Mouse (Mus musculus): ENCODE measurements around the gene Rab3gap1. TPM values are rescaled to one million over a fixed set of nuclear protein-coding genes. Genes with fewer than 3 reads are reported as not detected.
A peak's percentile ranks its signal among the peaks of the same experiment; 100 is the strongest.

Rab3gap1 gene
- polyA plus RNA-seq, 1 experiment from 2014 or later = 25.8 TPM

- 68% methylated on average over 7 of the region's 7 CpGs for WGBS (ENCODE audit: insufficient replicate concordance)
- H3K9ac ChIP-seq (ENCODE audit: low read depth, low read length) = no peak overlapping the region
- H3K27ac ChIP-seq (ENCODE audit: low read depth, low read length) = no peak overlapping the region
- H3K4me1 ChIP-seq (ENCODE audit: control insufficient read depth, insufficient read depth, low read length) = no peaks in the 10 kb centered on the region
- H3K4me3 ChIP-seq (ENCODE audit: low read depth, low read length) = no peak overlapping the region
- no peak for ATAC-seq (replicated peaks; ENCODE audit: insufficient number of reproducible peaks, low FRiP score, low TSS enrichment)
- H3K27me3 ChIP-seq (ENCODE audit: control insufficient read depth, insufficient read depth, low read length) = no peaks in the 10 kb centered on the region
- H3K9me3 ChIP-seq (replicated peaks; ENCODE audit: control insufficient read depth, low read length) = peaks cover 6% of the 10 kb centered on the region
- H3K4me2 ChIP-seq = no peak overlapping the region
- no peaks in the 10 kb centered on the region for H3K36me3 ChIP-seq (ENCODE audit: control insufficient read depth, insufficient read depth, low read length)
These were observed 18.4 kb upstream of the Rab3gap1 start for GRCm38 (mm10) chr1:127850075-127850610.

GRCm38 (mm10) chr1:127854486-127855222 is 13.9 kb upstream of the Rab3gap1 start, which contains the start of gene Map3k19:
TSS of gene Map3k19 (minus strand) at chr1:127855031.
- no peak for ATAC-seq (replicated peaks; ENCODE audit: insufficient number of reproducible peaks, low FRiP score, low TSS enrichment)
- H3K4me1 ChIP-seq (ENCODE audit: control insufficient read depth, insufficient read depth, low read length) = no peaks in the 10 kb centered on the region
- H3K9me3 ChIP-seq (replicated peaks; ENCODE audit: control insufficient read depth, low read length) = peaks cover 6% of the 10 kb centered on the region
- no peak within 1 kb of the TSS for H3K27ac ChIP-seq (ENCODE audit: low read depth, low read length)
- H3K4me2 ChIP-seq = no peak within 1 kb of the TSS
- no peak within 1 kb of the TSS for H3K4me3 ChIP-seq (ENCODE audit: low read depth, low read length)
- H3K36me3 ChIP-seq (ENCODE audit: control insufficient read depth, insufficient read depth, low read length) = no peaks in the 10 kb centered on the region
- H3K9ac ChIP-seq (ENCODE audit: low read depth, low read length) = no peak within 1 kb of the TSS
- no peaks in the 10 kb centered on the region for H3K27me3 ChIP-seq (ENCODE audit: control insufficient read depth, insufficient read depth, low read length)
- 78% methylated on average over 14 of the region's 14 CpGs for WGBS (ENCODE audit: insufficient replicate concordance)

- WGBS (ENCODE audit: insufficient replicate concordance) = 77% methylated on average over 9 of the region's 9 CpGs
- no peak overlapping the region for H3K9ac ChIP-seq (ENCODE audit: low read depth, low read length)
- no peaks in the 10 kb centered on the region for H3K4me1 ChIP-seq (ENCODE audit: control insufficient read depth, insufficient read depth, low read length)
These were observed 9.5 kb upstream of the Rab3gap1 start for GRCm38 (mm10) chr1:127858945-127859648.

GRCm38 (mm10) chr1:127859799-127860400 is 8.7 kb upstream of the Rab3gap1 start:
- no peak overlapping the region for H3K9ac ChIP-seq (ENCODE audit: low read depth, low read length)
- no peaks in the 10 kb centered on the region for H3K36me3 ChIP-seq (ENCODE audit: control insufficient read depth, insufficient read depth, low read length)
- H3K9me3 ChIP-seq (replicated peaks; ENCODE audit: control insufficient read depth, low read length) = no peaks in the 10 kb centered on the region
- H3K27ac ChIP-seq (ENCODE audit: low read depth, low read length) = no peak overlapping the region
- no peak overlapping the region for H3K4me2 ChIP-seq
- WGBS (ENCODE audit: insufficient replicate concordance) = 65% methylated on average over 6 of the region's 6 CpGs
- ATAC-seq (replicated peaks; ENCODE audit: insufficient number of reproducible peaks, low FRiP score, low TSS enrichment) = no peak
- H3K4me1 ChIP-seq (ENCODE audit: control insufficient read depth, insufficient read depth, low read length) = no peaks in the 10 kb centered on the region
- H3K27me3 ChIP-seq (ENCODE audit: control insufficient read depth, insufficient read depth, low read length) = no peaks in the 10 kb centered on the region
- H3K4me3 ChIP-seq (ENCODE audit: low read depth, low read length) = no peak overlapping the region

More at GRCm38 (mm10) chr1:127858945-127859648, 9.5 kb upstream of the Rab3gap1 start:
- no peaks in the 10 kb centered on the region for H3K9me3 ChIP-seq (replicated peaks; ENCODE audit: control insufficient read depth, low read length)
- no peaks in the 10 kb centered on the region for H3K36me3 ChIP-seq (ENCODE audit: control insufficient read depth, insufficient read depth, low read length)
- no peak overlapping the region for H3K4me3 ChIP-seq (ENCODE audit: low read depth, low read length)
- ATAC-seq (replicated peaks; ENCODE audit: insufficient number of reproducible peaks, low FRiP score, low TSS enrichment) = no peak
- H3K27me3 ChIP-seq (ENCODE audit: control insufficient read depth, insufficient read depth, low read length) = no peaks in the 10 kb centered on the region
- no peak overlapping the region for H3K4me2 ChIP-seq
- H3K27ac ChIP-seq (ENCODE audit: low read depth, low read length) = no peak overlapping the region

- Histone ChIP-seq H3K4me3 (ENCODE audit: low read depth, low read length) (no peak overlapping the region), H3K9me3 (replicated peaks; ENCODE audit: control insufficient read depth, low read length) (no peaks in the 10 kb centered on the region), H3K36me3 (ENCODE audit: control insufficient read depth, insufficient read depth, low read length) (no peaks in the 10 kb centered on the region), H3K27ac (ENCODE audit: low read depth, low read length) (no peak overlapping the region), H3K27me3 (ENCODE audit: control insufficient read depth, insufficient read depth, low read length) (no peaks in the 10 kb centered on the region), H3K4me1 (ENCODE audit: control insufficient read depth, insufficient read depth, low read length) (no peaks in the 10 kb centered on the region), H3K4me2 (no peak overlapping the region), H3K9ac (ENCODE audit: low read depth, low read length) (no peak overlapping the region)
- ATAC-seq (replicated peaks; ENCODE audit: insufficient number of reproducible peaks, low FRiP score, low TSS enrichment) = no peak
- WGBS (ENCODE audit: insufficient replicate concordance) = 88% methylated on average over 4 of the region's 4 CpGs
These were observed 8.1 kb upstream of the Rab3gap1 start for GRCm38 (mm10) chr1:127860492-127860891.

GRCm38 (mm10) chr1:127861900-127862299 is 6.7 kb upstream of the Rab3gap1 start:
- no peaks in the 10 kb centered on the region for H3K36me3 ChIP-seq (ENCODE audit: control insufficient read depth, insufficient read depth, low read length)
- no peak for ATAC-seq (replicated peaks; ENCODE audit: insufficient number of reproducible peaks, low FRiP score, low TSS enrichment)
- no peak overlapping the region for H3K4me3 ChIP-seq (ENCODE audit: low read depth, low read length)
- 81% methylated on average over 5 of the region's 5 CpGs for WGBS (ENCODE audit: insufficient replicate concordance)
- no peaks in the 10 kb centered on the region for H3K9me3 ChIP-seq (replicated peaks; ENCODE audit: control insufficient read depth, low read length)
- no peaks in the 10 kb centered on the region for H3K4me1 ChIP-seq (ENCODE audit: control insufficient read depth, insufficient read depth, low read length)
- no peak overlapping the region for H3K4me2 ChIP-seq
- no peak overlapping the region for H3K9ac ChIP-seq (ENCODE audit: low read depth, low read length)
- H3K27me3 ChIP-seq (ENCODE audit: control insufficient read depth, insufficient read depth, low read length) = no peaks in the 10 kb centered on the region
- no peak overlapping the region for H3K27ac ChIP-seq (ENCODE audit: low read depth, low read length)

- H3K9me3 ChIP-seq (replicated peaks; ENCODE audit: control insufficient read depth, low read length) = no peaks in the 10 kb centered on the region
- H3K27ac ChIP-seq (ENCODE audit: low read depth, low read length) = no peak overlapping the region
- no peaks in the 10 kb centered on the region for H3K36me3 ChIP-seq (ENCODE audit: control insufficient read depth, insufficient read depth, low read length)
- WGBS (ENCODE audit: insufficient replicate concordance) = 72% methylated on average over 7 of the region's 7 CpGs
- no peak for ATAC-seq (replicated peaks; ENCODE audit: insufficient number of reproducible peaks, low FRiP score, low TSS enrichment)
- no peaks in the 10 kb centered on the region for H3K4me1 ChIP-seq (ENCODE audit: control insufficient read depth, insufficient read depth, low read length)
- no peaks in the 10 kb centered on the region for H3K27me3 ChIP-seq (ENCODE audit: control insufficient read depth, insufficient read depth, low read length)
- H3K4me2 ChIP-seq = no peak overlapping the region
- H3K4me3 ChIP-seq (ENCODE audit: low read depth, low read length) = no peak overlapping the region
- H3K9ac ChIP-seq (ENCODE audit: low read depth, low read length) = no peak overlapping the region
These were observed 4.8 kb upstream of the Rab3gap1 start for GRCm38 (mm10) chr1:127863806-127864205.

- ATAC-seq (replicated peaks; ENCODE audit: insufficient number of reproducible peaks, low FRiP score, low TSS enrichment) = no peak
- WGBS (ENCODE audit: insufficient replicate concordance) = 41% methylated on average over 8 of the region's 8 CpGs
- H3K27ac ChIP-seq (ENCODE audit: low read depth, low read length) = no peak overlapping the region
- no peaks in the 10 kb centered on the region for H3K27me3 ChIP-seq (ENCODE audit: control insufficient read depth, insufficient read depth, low read length)
- peak overlapping the region; percentile 79 for H3K4me2 ChIP-seq
- H3K9me3 ChIP-seq (replicated peaks; ENCODE audit: control insufficient read depth, low read length) = no peaks in the 10 kb centered on the region
- H3K4me3 ChIP-seq (ENCODE audit: low read depth, low read length) = peak overlapping the region; percentile 86
- H3K36me3 ChIP-seq (ENCODE audit: control insufficient read depth, insufficient read depth, low read length) = no peaks in the 10 kb centered on the region
- H3K9ac ChIP-seq (ENCODE audit: low read depth, low read length) = peak overlapping the region; percentile 89
- no peaks in the 10 kb centered on the region for H3K4me1 ChIP-seq (ENCODE audit: control insufficient read depth, insufficient read depth, low read length)
These were observed 703 bp downstream of the Rab3gap1 start for GRCm38 (mm10) chr1:127869276-127869675.
